Mouse (Mus musculus): Measurements from ENCODE around the gene Dpm3. TPM values are rescaled to one million over a fixed set of nuclear protein-coding genes. Genes with fewer than 3 reads are reported as not detected.

Dpm3 gene
- polyA plus RNA-seq, 1 experiment from 2014 or later: 64.5 TPM

GRCm38 (mm10) chr3:89219546-89219945 is 39.6 kb upstream of the Dpm3 start:
- peaks cover 26% of the 10 kb centered on the region for H3K4me1 ChIP-seq (ENCODE audit: control insufficient read depth, insufficient read depth, low read length)
- 46% methylated on average over 8 of the region's 8 CpGs for WGBS
- no peak overlapping the region for H3K4me2 ChIP-seq (ENCODE audit: low read length)
- no peak overlapping the region for H3K9ac ChIP-seq (ENCODE audit: low read depth, low read length)
- no peaks in the 10 kb centered on the region for H3K27me3 ChIP-seq (ENCODE audit: control insufficient read depth, insufficient read depth, low read depth, low read length)
- no peaks in the 10 kb centered on the region for H3K9me3 ChIP-seq (replicated peaks; ENCODE audit: control insufficient read depth, low read length, poor library complexity, severe bottlenecking)
- ATAC-seq: no peak
- no peaks in the 10 kb centered on the region for H3K36me3 ChIP-seq (ENCODE audit: control insufficient read depth, insufficient read depth, low read length)
- H3K4me3 ChIP-seq (ENCODE audit: low read depth, low read length): no peak overlapping the region
- H3K27ac ChIP-seq (ENCODE audit: low read length): no peak overlapping the region

- no peaks in the 10 kb centered on the region for H3K36me3 ChIP-seq (ENCODE audit: control insufficient read depth, insufficient read depth, low read length)
- H3K4me1 ChIP-seq (ENCODE audit: control insufficient read depth, insufficient read depth, low read length): peaks cover 30% of the 10 kb centered on the region
- H3K4me2 ChIP-seq (ENCODE audit: low read length): no peak overlapping the region
- H3K27me3 ChIP-seq (ENCODE audit: control insufficient read depth, insufficient read depth, low read depth, low read length): no peaks in the 10 kb centered on the region
- no peaks in the 10 kb centered on the region for H3K9me3 ChIP-seq (replicated peaks; ENCODE audit: control insufficient read depth, low read length, poor library complexity, severe bottlenecking)
- 55% methylated on average over 5 of the region's 5 CpGs for WGBS
- no peak for ATAC-seq
- no peak overlapping the region for H3K9ac ChIP-seq (ENCODE audit: low read depth, low read length)
- H3K27ac ChIP-seq (ENCODE audit: low read length): no peak overlapping the region
- H3K4me3 ChIP-seq (ENCODE audit: low read depth, low read length): no peak overlapping the region
These were observed 38.0 kb upstream of the Dpm3 start for GRCm38 (mm10) chr3:89221167-89221566.

- WGBS: 20% methylated on average over 11 of the region's 11 CpGs
- H3K27ac ChIP-seq (ENCODE audit: low read length): peak overlapping the region; percentile 90
These were observed 34.4 kb upstream of the Dpm3 start for GRCm38 (mm10) chr3:89224796-89225195.

GRCm38 (mm10) chr3:89225321-89225815 is 33.8 kb upstream of the Dpm3 start:
- H3K9ac ChIP-seq (ENCODE audit: low read depth, low read length): peak overlapping the region; percentile 69
- H3K27me3 ChIP-seq (ENCODE audit: control insufficient read depth, insufficient read depth, low read depth, low read length): no peaks in the 10 kb centered on the region
- 12% methylated on average over 12 of the region's 12 CpGs for WGBS
- H3K36me3 ChIP-seq (ENCODE audit: control insufficient read depth, insufficient read depth, low read length): no peaks in the 10 kb centered on the region
- ATAC-seq: no peak
- H3K9me3 ChIP-seq (replicated peaks; ENCODE audit: control insufficient read depth, low read length, poor library complexity, severe bottlenecking): no peaks in the 10 kb centered on the region
- peak overlapping the region; percentile 78 for H3K4me2 ChIP-seq (ENCODE audit: low read length)
- H3K27ac ChIP-seq (ENCODE audit: low read length): peak overlapping the region; percentile 90
- H3K4me1 ChIP-seq (ENCODE audit: control insufficient read depth, insufficient read depth, low read length): peaks cover 47% of the 10 kb centered on the region
- H3K4me3 ChIP-seq (ENCODE audit: low read depth, low read length): peak overlapping the region; percentile 43

More at GRCm38 (mm10) chr3:89224796-89225195, 34.4 kb upstream of the Dpm3 start:
- Histone ChIP-seq H3K4me1 (ENCODE audit: control insufficient read depth, insufficient read depth, low read length) (peaks cover 47% of the 10 kb centered on the region), H3K27me3 (ENCODE audit: control insufficient read depth, insufficient read depth, low read depth, low read length) (no peaks in the 10 kb centered on the region), H3K9ac (ENCODE audit: low read depth, low read length) (peak overlapping the region; percentile 69), H3K9me3 (replicated peaks; ENCODE audit: control insufficient read depth, low read length, poor library complexity, severe bottlenecking) (no peaks in the 10 kb centered on the region), H3K4me2 (ENCODE audit: low read length) (peak overlapping the region; percentile 78), H3K36me3 (ENCODE audit: control insufficient read depth, insufficient read depth, low read length) (no peaks in the 10 kb centered on the region), H3K4me3 (ENCODE audit: low read depth, low read length) (peak overlapping the region; percentile 43)
- no peak for ATAC-seq

GRCm38 (mm10) chr3:89225918-89226317 is 33.2 kb upstream of the Dpm3 start:
- H3K9me3 ChIP-seq (replicated peaks; ENCODE audit: control insufficient read depth, low read length, poor library complexity, severe bottlenecking): no peaks in the 10 kb centered on the region
- peak overlapping the region; percentile 90 for H3K27ac ChIP-seq (ENCODE audit: low read length)
- H3K4me3 ChIP-seq (ENCODE audit: low read depth, low read length): peak overlapping the region; percentile 43
- peak overlapping the region; percentile 69 for H3K9ac ChIP-seq (ENCODE audit: low read depth, low read length)
- H3K36me3 ChIP-seq (ENCODE audit: control insufficient read depth, insufficient read depth, low read length): no peaks in the 10 kb centered on the region
- peak; percentile 52 for ATAC-seq
- peak overlapping the region; percentile 78 for H3K4me2 ChIP-seq (ENCODE audit: low read length)
- peaks cover 47% of the 10 kb centered on the region for H3K4me1 ChIP-seq (ENCODE audit: control insufficient read depth, insufficient read depth, low read length)
- H3K27me3 ChIP-seq (ENCODE audit: control insufficient read depth, insufficient read depth, low read depth, low read length): no peaks in the 10 kb centered on the region
- 7% methylated on average over 4 of the region's 4 CpGs for WGBS

GRCm38 (mm10) chr3:89226361-89226760 is 32.8 kb upstream of the Dpm3 start:
- H3K4me1 ChIP-seq (ENCODE audit: control insufficient read depth, insufficient read depth, low read length): peaks cover 47% of the 10 kb centered on the region
- 7% methylated on average over 11 of the region's 11 CpGs for WGBS

GRCm38 (mm10) chr3:89226900-89227299 is 32.3 kb upstream of the Dpm3 start, which contains the start of gene Mtx1:
TSS of gene Mtx1 (minus strand) at chr3:89227088.
- peaks cover 47% of the 10 kb centered on the region for H3K4me1 ChIP-seq (ENCODE audit: control insufficient read depth, insufficient read depth, low read length)

More at GRCm38 (mm10) chr3:89226361-89226760, 32.8 kb upstream of the Dpm3 start:
- Histone ChIP-seq H3K9me3 (replicated peaks; ENCODE audit: control insufficient read depth, low read length, poor library complexity, severe bottlenecking) (no peaks in the 10 kb centered on the region), H3K4me3 (ENCODE audit: low read depth, low read length) (peak overlapping the region; percentile 43), H3K9ac (ENCODE audit: low read depth, low read length) (peak overlapping the region; percentile 69), H3K4me2 (ENCODE audit: low read length) (peak overlapping the region; percentile 78), H3K27ac (ENCODE audit: low read length) (peak overlapping the region; percentile 90), H3K36me3 (ENCODE audit: control insufficient read depth, insufficient read depth, low read length) (no peaks in the 10 kb centered on the region), H3K27me3 (ENCODE audit: control insufficient read depth, insufficient read depth, low read depth, low read length) (no peaks in the 10 kb centered on the region)
- no peak for ATAC-seq

GRCm38 (mm10) chr3:89227307-89228179 is 31.6 kb upstream of the Dpm3 start:
- peaks cover 47% of the 10 kb centered on the region for H3K4me1 ChIP-seq (ENCODE audit: control insufficient read depth, insufficient read depth, low read length)
- peak; percentile 72 for ATAC-seq
- no peaks in the 10 kb centered on the region for H3K9me3 ChIP-seq (replicated peaks; ENCODE audit: control insufficient read depth, low read length, poor library complexity, severe bottlenecking)
- peak overlapping the region; percentile 43 for H3K4me3 ChIP-seq (ENCODE audit: low read depth, low read length)
- H3K9ac ChIP-seq (ENCODE audit: low read depth, low read length): peak overlapping the region; percentile 69
- peak overlapping the region; percentile 90 for H3K27ac ChIP-seq (ENCODE audit: low read length)
- H3K4me2 ChIP-seq (ENCODE audit: low read length): peak overlapping the region; percentile 78
- H3K27me3 ChIP-seq (ENCODE audit: control insufficient read depth, insufficient read depth, low read depth, low read length): no peaks in the 10 kb centered on the region
- H3K36me3 ChIP-seq (ENCODE audit: control insufficient read depth, insufficient read depth, low read length): no peaks in the 10 kb centered on the region
- under 1% methylated on average over 41 of the region's 41 CpGs for WGBS

More at GRCm38 (mm10) chr3:89226900-89227299, 32.3 kb upstream of the Dpm3 start, which contains the start of gene Mtx1:
- Histone ChIP-seq H3K9ac (ENCODE audit: low read depth, low read length) (peak within 1 kb of the TSS; percentile 69), H3K9me3 (replicated peaks; ENCODE audit: control insufficient read depth, low read length, poor library complexity, severe bottlenecking) (no peaks in the 10 kb centered on the region), H3K27ac (ENCODE audit: low read length) (peak within 1 kb of the TSS; percentile 90), H3K27me3 (ENCODE audit: control insufficient read depth, insufficient read depth, low read depth, low read length) (no peaks in the 10 kb centered on the region), H3K36me3 (ENCODE audit: control insufficient read depth, insufficient read depth, low read length) (no peaks in the 10 kb centered on the region), H3K4me3 (ENCODE audit: low read depth, low read length) (peak within 1 kb of the TSS; percentile 43), H3K4me2 (ENCODE audit: low read length) (peak within 1 kb of the TSS; percentile 78)
- ATAC-seq: peak; percentile 28
- 2% methylated on average over 21 of the region's 21 CpGs for WGBS

- peaks cover 47% of the 10 kb centered on the region for H3K4me1 ChIP-seq (ENCODE audit: control insufficient read depth, insufficient read depth, low read length)
- H3K4me3 ChIP-seq (ENCODE audit: low read depth, low read length): peak overlapping the region; percentile 43
- no peaks in the 10 kb centered on the region for H3K27me3 ChIP-seq (ENCODE audit: control insufficient read depth, insufficient read depth, low read depth, low read length)
- ATAC-seq: 0 out of 2 replicates have a peak, but pooled peaks have one; percentile 32
- no peaks in the 10 kb centered on the region for H3K9me3 ChIP-seq (replicated peaks; ENCODE audit: control insufficient read depth, low read length, poor library complexity, severe bottlenecking)
- H3K36me3 ChIP-seq (ENCODE audit: control insufficient read depth, insufficient read depth, low read length): peaks cover 3% of the 10 kb centered on the region
- peak overlapping the region; percentile 90 for H3K27ac ChIP-seq (ENCODE audit: low read length)
- WGBS: under 1% methylated on average over 18 of the region's 20 CpGs
- H3K9ac ChIP-seq (ENCODE audit: low read depth, low read length): peak overlapping the region; percentile 50
- H3K4me2 ChIP-seq (ENCODE audit: low read length): peak overlapping the region; percentile 78
These were observed 31.0 kb upstream of the Dpm3 start for GRCm38 (mm10) chr3:89228180-89228549.
